Mouse (Mus musculus) left cerebral cortex, postnatal 10 days (tissue): ENCODE results near the gene Zcchc8. TPM values are rescaled to one million over a fixed set of nuclear protein-coding genes. Genes with fewer than 3 reads are reported as not detected.

Source experiments
- DNase-seq, 2 experiments: peaks; one replicate each; pipeline ENCODE4 v3.0.0; 2021 to 2022; ENCODE audit warnings: low spot score in 2 of 2, mixed read lengths in 1 of 2; ENCODE audit errors: extremely low spot score in 1 of 2
- intact Hi-C: fragments of 180-260 bp; cut with DNase I; formaldehyde crosslinking; loops from one replicate; pipeline ENCODE4 v1.15.1; 2025
- total RNA-seq, 2 experiments: library from RNA; stranded (reverse); gene quantifications; 2 replicates each; pipeline ENCODE4 v1.2.3; 2021

The Zcchc8 gene
- total RNA-seq, 2 experiments from 2014 or later, result 45.0 to 47.6 TPM

GRCm38 (mm10) chr5:123654937-123655336, 66.0 kb downstream of the Zcchc8 start:
- DNase-seq, result no peak
- intact Hi-C loops, result no loop called here

DNA sequence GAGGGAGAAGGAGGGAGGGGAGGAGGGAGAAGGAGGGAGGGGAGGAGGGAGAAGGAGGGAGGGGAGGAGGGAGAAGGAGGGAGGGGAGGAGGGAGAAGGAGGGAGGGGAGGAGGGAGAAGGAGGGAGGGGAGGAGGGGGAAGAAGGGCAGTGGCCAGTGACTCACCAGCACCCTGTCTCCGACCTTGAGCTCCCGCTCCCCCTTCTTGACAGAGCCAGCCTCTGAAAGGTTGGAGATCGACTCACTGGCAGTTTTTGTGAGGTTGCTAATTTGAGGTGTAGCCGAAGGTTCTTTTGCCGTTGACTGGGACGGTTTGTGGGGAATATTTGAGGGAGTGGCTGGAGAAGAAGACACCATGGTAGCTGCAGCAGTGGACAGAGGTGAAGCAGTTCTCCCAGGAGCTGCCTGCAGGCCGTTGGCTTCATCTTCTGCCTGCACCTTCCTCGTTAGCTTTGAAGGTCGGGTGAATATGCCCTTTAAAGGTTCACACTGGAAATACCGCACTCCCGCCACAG, 67.6 kb downstream of the Zcchc8 start:
- intact Hi-C loops, result no loop called here
- DNase-seq, result no peak

DNA sequence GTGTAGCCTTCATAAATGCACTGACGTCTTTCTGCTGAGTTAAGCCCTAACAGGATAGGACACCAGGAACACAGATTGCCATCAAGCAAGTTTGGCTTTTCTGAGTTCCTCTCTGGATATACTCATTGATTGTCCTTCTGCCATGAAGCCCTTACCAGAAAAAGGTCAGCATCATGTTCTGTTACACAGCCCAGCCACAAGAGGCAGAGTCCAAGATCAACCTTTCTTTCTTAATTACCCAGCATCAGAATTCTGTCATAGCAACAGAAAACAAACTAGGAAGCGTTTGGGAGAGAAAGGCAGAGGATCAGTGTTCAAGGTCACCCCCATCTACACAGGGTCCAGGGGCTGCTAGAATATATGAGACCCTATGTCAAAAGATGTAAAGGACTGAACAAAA, 70.1 kb downstream of the Zcchc8 start:
- DNase-seq, result no peak
- intact Hi-C loops, result no loop called here

Other genes with a start within 250 kb of the Zcchc8 start
- 1 to 10 TPM; 1.4 to 2.1 TPM for gene Lrrc43, start 231.8 kb downstream of the Zcchc8 start, total RNA-seq
- gene Il31, start 231.6 kb downstream of the Zcchc8 start, total RNA-seq, result not detected
- 1 to 10 TPM; 1.1 to 1.2 TPM for gene B3gnt4, start 210.6 kb downstream of the Zcchc8 start, total RNA-seq
- gene Diablo, start 196.9 kb downstream of the Zcchc8 start, total RNA-seq, result 10 to 100 TPM; 41.3 to 45.8 TPM
- 1 to 10 TPM; 4.7 to 5.0 TPM for gene Gm49027, start 195.6 kb downstream of the Zcchc8 start, total RNA-seq
- 10 to 100 TPM; 70.1 to 76.9 TPM for gene Vps33a, start 148.1 kb downstream of the Zcchc8 start, total RNA-seq
- gene Clip1, start 36.5 kb downstream of the Zcchc8 start, total RNA-seq, result 100 to 1,000 TPM; 112 to 122 TPM
- gene Rsrc2, start 28.3 kb upstream of the Zcchc8 start, total RNA-seq, result 10 to 100 TPM; 75.6 to 80.5 TPM
- gene Kntc1, start 28.6 kb upstream of the Zcchc8 start, total RNA-seq, result 1 to 10 TPM; 2.6 to 2.8 TPM
- gene Hcar2, start 144.4 kb upstream of the Zcchc8 start, total RNA-seq, result not detected
- gene Hcar1, start 158.9 kb upstream of the Zcchc8 start, total RNA-seq, result 1 to 10 TPM in 1 of 2 experiments, under 1 TPM in 1; 0.88 to 1.0 TPM
- 10 to 100 TPM; 71.2 to 76.9 TPM for gene Denr, start 186.1 kb upstream of the Zcchc8 start, total RNA-seq
- gene Gm43518, start 206.3 kb upstream of the Zcchc8 start, total RNA-seq, result 1 to 10 TPM; 1.5 to 2.4 TPM
- gene Ccdc62, start 209.6 kb upstream of the Zcchc8 start, total RNA-seq, result 1 to 10 TPM; 2.1 to 2.8 TPM